Mouse (Mus musculus) cerebellum, postnatal 14 days (tissue): ENCODE results near the gene H2-T3.
A peak's percentile ranks its signal among the peaks of the same experiment; 100 is the strongest.
"Not testable (repeated sequence)": the region's sequence is repeated elsewhere in the genome, so short reads cannot be mapped to it uniquely, and the experiment has no call there.

Experiments used
- DNase-seq, 2 experiments: peaks; one replicate each; pipeline ENCODE4 v3.0.0; 2021; ENCODE audit warnings: mixed read lengths in 2 of 2

The H2-T3 gene

DNA sequence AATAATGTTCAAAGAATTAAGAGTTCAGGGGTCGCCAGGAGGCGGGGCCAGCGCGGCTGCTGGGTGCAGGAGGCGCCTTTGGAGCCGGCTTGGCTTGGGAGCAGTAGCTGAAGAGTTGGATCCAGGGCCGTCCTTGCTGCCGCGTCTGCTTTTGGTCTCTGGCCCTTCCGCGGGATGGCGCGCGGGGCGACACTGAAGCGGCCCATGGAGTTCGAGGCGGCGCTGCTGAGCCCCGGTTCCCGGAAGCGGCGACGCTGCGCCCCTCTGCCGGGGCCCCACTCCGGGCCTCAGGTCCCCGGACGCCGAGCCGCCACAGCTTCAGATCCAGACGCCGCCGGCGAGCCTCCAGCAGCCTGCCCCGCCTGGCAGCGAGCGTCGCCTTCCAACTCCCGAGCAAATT is 11.1 kb downstream of the H2-T3 start:
- DNase-seq = peak in 1 of 2 experiments; percentile 7

- DNase-seq = not testable (repeated sequence)
Observed at GRCm38 (mm10) chr17:36176132-36176531, 14.0 kb downstream of the H2-T3 start.

DNA sequence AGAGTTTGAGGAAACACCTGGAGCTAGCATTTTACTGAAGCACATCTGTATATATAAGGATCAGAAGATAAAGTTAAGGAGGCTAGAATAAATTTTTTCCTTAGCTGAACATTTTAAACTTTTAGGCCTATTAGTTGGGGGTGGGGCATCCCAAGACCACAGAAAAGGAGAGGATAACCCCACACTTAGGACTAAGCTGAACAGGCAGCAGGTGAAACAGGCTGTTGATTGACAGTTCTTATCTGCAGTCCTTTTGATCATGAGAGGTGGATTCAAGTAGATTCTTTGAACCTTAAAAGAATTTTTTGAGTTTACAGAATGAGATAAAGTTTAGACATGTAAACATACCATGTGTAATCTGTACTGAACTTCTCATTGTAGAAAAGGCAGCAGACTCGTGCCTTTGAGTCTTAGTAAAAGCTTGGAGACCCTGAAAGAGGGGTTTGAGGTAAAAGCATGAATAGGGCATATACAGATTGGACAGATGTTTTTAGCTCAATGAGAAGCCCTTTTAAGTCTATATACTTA is 19.7 kb downstream of the H2-T3 start:
- no peak for DNase-seq

- no peak for DNase-seq
Observed at GRCm38 (mm10) chr17:36169753-36170152, 20.3 kb downstream of the H2-T3 start.

GRCm38 (mm10) chr17:36169094-36169493 is 21.0 kb downstream of the H2-T3 start:
- not testable (repeated sequence) for DNase-seq

GRCm38 (mm10) chr17:36168039-36168652 is 21.9 kb downstream of the H2-T3 start, which contains the start of gene Gm8909:
Gene Gm8909, minus strand, starts transcription at chr17:36168537.
- no peak for DNase-seq

- DNase-seq = no peak
Observed at GRCm38 (mm10) chr17:36167306-36168038, 22.6 kb downstream of the H2-T3 start.

- DNase-seq = not testable (repeated sequence)
Observed at GRCm38 (mm10) chr17:36166901-36167300, 23.2 kb downstream of the H2-T3 start.

DNA sequence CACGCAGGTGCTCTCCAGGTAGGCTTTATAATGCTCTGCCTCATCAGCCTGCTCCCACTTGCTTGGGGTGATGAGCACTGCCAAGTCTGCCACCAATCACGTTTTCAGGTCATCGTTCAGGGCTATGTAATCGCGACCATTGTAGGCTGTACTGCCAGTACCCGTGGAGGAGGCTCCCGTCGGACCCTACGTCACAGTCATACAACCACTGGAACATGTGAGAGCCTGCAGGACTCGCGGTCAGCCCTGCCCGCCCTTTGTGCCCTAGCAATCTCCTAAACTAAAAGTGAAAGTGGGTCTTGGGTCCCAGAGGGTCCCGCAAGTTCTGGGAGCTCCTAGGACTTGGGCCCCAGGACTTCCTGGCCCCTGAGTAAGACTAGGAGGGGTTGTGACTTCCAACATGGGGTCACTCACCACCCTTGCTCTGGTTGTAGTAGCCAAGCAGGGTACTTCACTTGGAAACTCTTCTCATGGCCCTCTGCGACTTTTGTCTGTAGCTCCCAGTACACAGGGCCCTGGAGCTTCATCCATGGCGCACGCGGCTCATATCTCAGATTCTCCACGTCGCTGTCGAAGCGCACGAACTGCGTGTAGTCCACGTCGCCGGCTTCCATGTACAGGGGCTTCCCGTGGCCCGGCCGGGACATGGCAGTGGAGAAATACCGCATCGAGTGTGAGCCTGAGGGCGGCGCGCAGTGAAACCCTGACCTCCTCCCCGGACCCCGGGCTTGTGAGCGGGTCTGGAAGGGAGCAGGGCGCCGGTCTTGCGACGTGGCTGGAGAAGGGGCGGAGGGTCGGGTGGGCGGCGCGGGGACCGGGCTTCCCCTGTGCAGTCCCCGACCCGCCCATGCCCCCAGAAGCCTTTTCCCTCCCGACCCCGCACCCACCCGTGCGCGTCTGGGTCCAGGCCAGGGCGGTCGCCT is 28.7 kb downstream of the H2-T3 start:
- no peak for DNase-seq

GRCm38 (mm10) chr17:36158264-36158663 is 31.8 kb downstream of the H2-T3 start:
- DNase-seq = not testable (repeated sequence)

GRCm38 (mm10) chr17:36157782-36158181 is 32.3 kb downstream of the H2-T3 start:
- peak in 1 of 2 experiments; percentile 3 for DNase-seq

GRCm38 (mm10) chr17:36154271-36155149 is 35.6 kb downstream of the H2-T3 start:
- DNase-seq = no peak

DNA sequence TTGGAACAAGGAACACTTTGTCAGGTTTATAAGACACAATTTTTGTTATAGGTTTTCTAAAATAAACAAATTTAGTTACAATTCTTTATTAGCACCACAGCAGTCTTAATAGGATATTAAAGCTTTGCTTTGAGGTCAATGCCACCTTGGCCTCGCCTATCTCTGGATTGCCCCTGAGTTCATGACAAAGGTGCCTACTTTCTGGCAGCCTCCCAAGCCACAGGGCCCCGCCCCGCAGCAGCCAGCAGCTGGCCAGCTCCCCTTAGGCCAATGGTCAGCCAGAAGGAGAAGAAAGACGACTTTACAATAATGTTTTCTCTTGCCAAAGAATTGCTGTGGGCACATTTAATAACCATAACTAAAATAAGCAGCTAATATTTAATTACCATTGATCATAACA is 38.9 kb downstream of the H2-T3 start:
- not testable (repeated sequence) for DNase-seq

- DNase-seq = not testable (repeated sequence)
Observed at GRCm38 (mm10) chr17:36148468-36148867, 41.6 kb downstream of the H2-T3 start.

GRCm38 (mm10) chr17:36146937-36147336 is 43.1 kb downstream of the H2-T3 start:
- not testable (repeated sequence) for DNase-seq

DNA sequence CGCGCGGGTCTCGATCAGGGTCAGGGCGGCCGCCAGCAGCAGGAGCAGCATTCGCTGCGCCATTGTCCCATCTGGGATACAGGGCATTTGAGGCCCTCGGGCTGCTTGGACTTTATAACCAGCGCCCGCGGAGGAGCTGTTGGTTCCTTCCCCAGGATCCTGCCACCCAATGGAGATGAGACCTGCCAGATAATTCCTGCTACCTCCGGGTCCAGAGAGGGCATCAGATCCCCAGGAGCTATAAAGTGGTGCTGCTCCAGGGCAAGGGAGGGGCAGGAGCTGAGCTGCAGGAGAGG is 44.3 kb downstream of the H2-T3 start:
- DNase-seq = not testable (repeated sequence)

- DNase-seq = no peak
Observed at GRCm38 (mm10) chr17:36145111-36145860, 44.8 kb downstream of the H2-T3 start.

DNA sequence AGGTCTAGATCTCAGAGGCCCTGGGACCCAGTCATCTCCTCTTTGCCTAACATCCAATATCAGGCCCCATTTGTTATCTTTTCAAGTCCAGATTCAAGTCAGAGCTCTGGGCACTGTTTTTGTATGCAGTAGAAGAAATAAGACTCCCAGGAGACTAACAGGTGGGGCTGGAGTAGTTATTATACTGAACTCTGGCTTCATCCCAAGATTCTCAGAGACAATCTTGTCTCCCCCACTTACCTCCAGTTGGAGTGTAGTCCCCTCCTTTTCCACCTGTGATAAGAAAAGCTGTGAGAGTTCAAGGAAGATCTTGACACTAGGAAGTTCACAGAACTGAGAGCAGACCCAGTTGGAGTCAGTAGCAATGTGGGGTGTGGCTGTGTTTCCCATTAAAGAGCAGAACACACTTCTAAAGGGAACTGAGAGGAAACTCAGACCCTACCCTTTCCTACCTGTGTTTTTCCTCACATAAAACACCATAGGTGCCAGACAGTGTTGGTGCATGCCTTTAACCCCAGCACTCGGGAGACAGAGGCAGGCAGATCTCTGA is 53.7 kb downstream of the H2-T3 start:
- not testable (repeated sequence) for DNase-seq
